Mouse (Mus musculus) lung, postnatal 0 days (tissue): Measurements from ENCODE around the gene Il6st.

Source experiments
- CTCF ChIP-seq: IDR thresholded peaks from 2 replicates; pipeline ENCODE4 v1.5.1; 2016; ENCODE audit warnings: antibody characterized with exemption, mild to moderate bottlenecking
- EP300 ChIP-seq: IDR thresholded peaks from 2 replicates; pipeline ENCODE4 v1.6.1; 2016; ENCODE audit warnings: antibody characterized with exemption, mild to moderate bottlenecking, control low read depth

- TF ChIP-seq EP300 (no peak), CTCF (no peak)
Observed at GRCm38 (mm10) chr13:112541223-112541975, 77.5 kb downstream of the Il6st start.
